20 mouse cellular contexts compared by ENCODE assay signal in the genomic region with DNA sequence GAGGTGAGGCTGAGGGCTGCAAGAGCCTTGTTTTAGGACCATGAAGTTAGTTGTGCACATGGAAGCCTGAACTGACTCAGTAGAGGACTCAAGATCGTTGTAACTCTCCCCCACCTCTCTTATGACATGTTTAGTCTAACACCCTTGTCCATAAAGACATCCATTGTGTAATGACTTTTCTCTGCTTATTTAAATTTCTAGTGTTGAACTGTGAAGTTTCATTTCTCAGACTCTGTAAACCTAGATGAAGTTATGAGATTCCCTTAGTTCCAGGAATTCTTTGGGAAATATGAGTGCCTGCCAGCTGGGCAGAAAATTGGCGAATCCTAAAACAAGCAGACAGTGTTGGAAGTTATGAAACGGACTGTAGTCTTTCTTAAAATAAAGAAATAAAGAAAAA.
DNase-seq lines count a peak whose midpoint lies in the region; ATAC-seq and TF ChIP-seq lines count a peak whose summit lies in the region.
"Had no signal": no experiment of that assay in that cellular context is flagged by ENCODE, and none has a peak within 500 bp of the region (broad histone marks: within the 10 kb centered on the region; RNA-seq: fewer than 3 reads in every experiment).

No protein-coding gene starts in this region.

- no peaks in the 10 kb centered on the region for H3K27me3 ChIP-seq in kidney, embryonic 15.5 days
- no peaks in the 10 kb centered on the region for H3K27me3 ChIP-seq in kidney, adult 2 months (replicated peaks; ENCODE audit: control insufficient read depth, insufficient read depth, low read length)
- H3K27me3 ChIP-seq in lung, embryonic 15.5 days = no peaks in the 10 kb centered on the region
- no peaks in the 10 kb centered on the region for H3K27me3 ChIP-seq in limb, embryonic 13.5 days
- H3K27me3 ChIP-seq: CH12.LX; forebrain, embryonic 13.5 days; liver, embryonic 12.5 days; neural tube, embryonic 12.5 days had no signal

- H3K9ac ChIP-seq in kidney, embryonic 15.5 days = no peak overlapping the region
- no peak overlapping the region for H3K9ac ChIP-seq in lung, embryonic 15.5 days
- no peak overlapping the region for H3K9ac ChIP-seq in limb, embryonic 13.5 days
- H3K9ac ChIP-seq: forebrain, embryonic 13.5 days; liver, embryonic 12.5 days; neural tube, embryonic 12.5 days had no signal

- no peak for TF ChIP-seq CTCF in kidney, adult 2 months (conservative IDR thresholded peaks at IDR 0.05; ENCODE audit: insufficient read depth, insufficient read length, low read depth, low read length)

- no peak overlapping the region for H3K4me2 ChIP-seq in kidney, embryonic 15.5 days
- no peak overlapping the region for H3K4me2 ChIP-seq in lung, embryonic 15.5 days
- H3K4me2 ChIP-seq in limb, embryonic 13.5 days (replicated peaks) = peak overlapping the region; percentile 4; the same call in 1 of the 2 replicates
- H3K4me2 ChIP-seq: forebrain, embryonic 13.5 days; liver, embryonic 12.5 days; midbrain, embryonic 11.5 days; neural tube, embryonic 12.5 days had no signal

- H3K36me3 ChIP-seq in kidney, embryonic 15.5 days = peaks cover 36% of the 10 kb centered on the region
- H3K36me3 ChIP-seq in kidney, adult 2 months (ENCODE audit: control insufficient read depth, insufficient read depth, low read length) = no peaks in the 10 kb centered on the region
- H3K36me3 ChIP-seq in lung, embryonic 15.5 days = peaks cover 2% of the 10 kb centered on the region; the same call in 1 of the 2 replicates
- peaks cover 21% of the 10 kb centered on the region for H3K36me3 ChIP-seq in limb, embryonic 13.5 days
- H3K36me3 ChIP-seq: neural tube, embryonic 12.5 days had no signal

- DNase-seq in kidney, adult 2 months = no peak
- no peak for DNase-seq in lung, postnatal 36 days
- peak; percentile 54 for DNase-seq in brain, adult 2 months (ENCODE audit: low read depth, low spot score)
- DNase-seq in urinary bladder, postnatal 25 days (ENCODE audit: low spot score) = no peak
- DNase-seq in spleen, postnatal 10 days (ENCODE audit: low spot score in 2 of 2) = no peak
- DNase-seq: adrenal gland, adult 2 months; gastrocnemius, postnatal 36 days; kidney, adult 18-20 months; kidney, postnatal 36 days; right cerebral cortex, postnatal 4 days had no signal

- 0 out of 2 replicates have a peak overlapping the region, but pooled peaks have one; percentile 23 for H3K27ac ChIP-seq in kidney, embryonic 15.5 days
- no peak overlapping the region for H3K27ac ChIP-seq in kidney, adult 2 months (ENCODE audit: insufficient read depth, low read depth, low read length)
- H3K27ac ChIP-seq in lung, embryonic 15.5 days = 0 out of 2 replicates have a peak overlapping the region, but pooled peaks have one; percentile 26
- peak overlapping the region; percentile 81 for H3K27ac ChIP-seq in limb, embryonic 13.5 days
- H3K27ac ChIP-seq: forebrain, embryonic 13.5 days; heart, embryonic 10.5 days; hindbrain, embryonic 10.5 days; liver, embryonic 12.5 days; neural tube, embryonic 12.5 days had no signal

- no peak overlapping the region for H3K4me3 ChIP-seq in kidney, embryonic 15.5 days (replicated peaks)
- H3K4me3 ChIP-seq in kidney, adult 2 months (ENCODE audit: insufficient read depth, low read depth, low read length) = no peak overlapping the region
- H3K4me3 ChIP-seq in lung, embryonic 15.5 days = no peak overlapping the region
- no peak overlapping the region for H3K4me3 ChIP-seq in limb, embryonic 13.5 days
- H3K4me3 ChIP-seq: forebrain, embryonic 13.5 days; heart, embryonic 10.5 days; hindbrain, embryonic 10.5 days; liver, embryonic 12.5 days; neural tube, embryonic 12.5 days had no signal

- no peak for TF ChIP-seq POLR2A in kidney, adult 2 months (IDR thresholded peaks at IDR 0.05; ENCODE audit: low read depth, low read length)

- no peak for ATAC-seq in kidney, embryonic 15.5 days (replicated peaks; ENCODE audit: low FRiP score)
- 0 out of 2 replicates have a peak, but pooled peaks have one; percentile 51 for ATAC-seq in lung, embryonic 15.5 days (ENCODE audit: borderline replicate concordance, extremely low read depth, low FRiP score, low TSS enrichment)
- ATAC-seq in limb, embryonic 13.5 days (ENCODE audit: low FRiP score, low read depth) = 0 out of 2 replicates have a peak, but pooled peaks have one; percentile 13
- ATAC-seq: forebrain, embryonic 13.5 days; liver, embryonic 12.5 days had no signal

- WGBS in kidney, embryonic 15.5 days = 68% methylated on average over 3 of the region's 3 CpGs
- WGBS in kidney, adult 2 months = 64% methylated on average over 3 of the region's 3 CpGs
- WGBS in lung, embryonic 15.5 days = 28% methylated on average over 3 of the region's 3 CpGs
- 52% methylated on average over 3 of the region's 3 CpGs for WGBS in limb, embryonic 13.5 days

- peaks cover 46% of the 10 kb centered on the region for H3K4me1 ChIP-seq in kidney, embryonic 15.5 days
- peaks cover 8% of the 10 kb centered on the region; the same call in 1 of the 2 replicates for H3K4me1 ChIP-seq in kidney, adult 2 months (ENCODE audit: control insufficient read depth, insufficient read depth, low read length)
- peaks cover 24% of the 10 kb centered on the region for H3K4me1 ChIP-seq in lung, embryonic 15.5 days
- peaks cover 63% of the 10 kb centered on the region for H3K4me1 ChIP-seq in limb, embryonic 13.5 days
- H3K4me1 ChIP-seq: hindbrain, embryonic 10.5 days; liver, embryonic 12.5 days had no signal

- H3K9me3 ChIP-seq in kidney, embryonic 15.5 days (replicated peaks) = no peaks in the 10 kb centered on the region
- H3K9me3 ChIP-seq in lung, embryonic 15.5 days = no peaks in the 10 kb centered on the region
- H3K9me3 ChIP-seq in limb, embryonic 13.5 days = no peaks in the 10 kb centered on the region
- H3K9me3 ChIP-seq: forebrain, embryonic 13.5 days; heart, embryonic 10.5 days; hindbrain, embryonic 10.5 days; liver, embryonic 12.5 days; neural tube, embryonic 12.5 days had no signal
